Mouse (Mus musculus): ENCODE data around the gene Alg5.
A peak's percentile ranks its signal among the peaks of the same experiment; 100 is the strongest.

The Alg5 gene

GRCm38 (mm10) chr3:54741965-54742364, 6.6 kb downstream of the Alg5 start:
- no peak for DNase-seq

- peak; percentile 42 for DNase-seq
Observed at GRCm38 (mm10) chr3:54745799-54746198, 10.5 kb downstream of the Alg5 start.

- DNase-seq, result no peak
Observed at GRCm38 (mm10) chr3:54753411-54753810, 18.1 kb downstream of the Alg5 start.

GRCm38 (mm10) chr3:54755145-54756041, 20.1 kb downstream of the Alg5 start, which contains the start of gene Smad9:
TSS of gene Smad9 (plus strand) at chr3:54755582.
- no peak for DNase-seq

GRCm38 (mm10) chr3:54756058-54756457, 20.7 kb downstream of the Alg5 start:
- no peak for DNase-seq

- DNase-seq, result no peak
Observed at GRCm38 (mm10) chr3:54757446-54757845, 22.1 kb downstream of the Alg5 start.

GRCm38 (mm10) chr3:54759211-54759610, 23.9 kb downstream of the Alg5 start:
- no peak for DNase-seq

GRCm38 (mm10) chr3:54760321-54761115, 25.2 kb downstream of the Alg5 start:
- DNase-seq, result no peak

GRCm38 (mm10) chr3:54761258-54761657, 25.9 kb downstream of the Alg5 start:
- DNase-seq, result no peak

- no peak for DNase-seq
Observed at GRCm38 (mm10) chr3:54764418-54764817, 29.1 kb downstream of the Alg5 start.

GRCm38 (mm10) chr3:54765521-54765920, 30.2 kb downstream of the Alg5 start:
- peak; percentile 26 for DNase-seq

GRCm38 (mm10) chr3:54766034-54766433, 30.7 kb downstream of the Alg5 start:
- no peak for DNase-seq

GRCm38 (mm10) chr3:54766811-54767210, 31.5 kb downstream of the Alg5 start:
- no peak for DNase-seq

GRCm38 (mm10) chr3:54768592-54768991, 33.3 kb downstream of the Alg5 start:
- no peak for DNase-seq

- no peak for DNase-seq
Observed at GRCm38 (mm10) chr3:54769349-54770275, 34.3 kb downstream of the Alg5 start.

GRCm38 (mm10) chr3:54773613-54774012, 38.3 kb downstream of the Alg5 start:
- no peak for DNase-seq

- no peak for DNase-seq
Observed at GRCm38 (mm10) chr3:54775989-54776631, 40.8 kb downstream of the Alg5 start.

GRCm38 (mm10) chr3:54790601-54791000, 55.3 kb downstream of the Alg5 start:
- DNase-seq, result no peak

- DNase-seq, result no peak
Observed at GRCm38 (mm10) chr3:54791822-54792677, 56.7 kb downstream of the Alg5 start.

- no peak for DNase-seq
Observed at GRCm38 (mm10) chr3:54793762-54794161, 58.4 kb downstream of the Alg5 start.

- no peak for DNase-seq
Observed at GRCm38 (mm10) chr3:54795379-54795778, 60.0 kb downstream of the Alg5 start.

Data from thymus, postnatal 14 days (tissue).